Mouse (Mus musculus): ENCODE results near the gene Cx3cl1. TPM values are rescaled to one million over a fixed set of nuclear protein-coding genes. Genes with fewer than 3 reads are reported as not detected.

Gene Cx3cl1
- polyA plus RNA-seq, 1 experiment, result 0.44 TPM

DNA sequence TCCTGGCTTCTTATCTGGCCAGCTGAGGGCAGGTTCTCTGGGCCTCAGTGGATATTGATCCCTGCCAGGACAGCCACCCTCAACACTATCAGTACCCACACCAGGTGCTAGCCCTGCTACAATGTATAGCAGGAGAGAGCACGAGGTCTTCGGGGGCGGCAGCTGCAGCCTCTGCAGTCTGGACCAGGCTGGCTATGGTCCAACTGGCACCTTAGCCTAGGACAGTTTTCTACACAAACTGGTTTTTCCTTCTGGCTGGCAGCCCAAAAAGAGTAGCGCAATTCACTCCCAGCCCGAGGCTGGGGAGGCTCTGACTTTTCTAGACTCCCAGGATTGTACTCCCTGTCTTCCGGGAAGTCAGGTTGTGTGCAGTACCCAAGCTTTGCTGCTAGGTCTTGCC is 864 bp upstream of the Cx3cl1 start:
- peaks cover 46% of the 10 kb centered on the region for H3K4me1 ChIP-seq
- peaks cover 82% of the 10 kb centered on the region for H3K27me3 ChIP-seq (replicated peaks)
- TF ChIP-seq GATA1 (IDR thresholded peaks at IDR 0.05; ENCODE audit: borderline replicate concordance, low read length) (no peak), FLI1 (IDR thresholded peaks at IDR 0.05; ENCODE audit: low read length) (no peak)
- H3K9me3 ChIP-seq, result 0 out of 2 replicates have a peak, but pooled peaks cover 5% of the 10 kb centered on the region
- H3K36me3 ChIP-seq (replicated peaks; ENCODE audit: low read length), result no peaks in the 10 kb centered on the region
- H3K4me3 ChIP-seq (replicated peaks), result no peak overlapping the region

DNA sequence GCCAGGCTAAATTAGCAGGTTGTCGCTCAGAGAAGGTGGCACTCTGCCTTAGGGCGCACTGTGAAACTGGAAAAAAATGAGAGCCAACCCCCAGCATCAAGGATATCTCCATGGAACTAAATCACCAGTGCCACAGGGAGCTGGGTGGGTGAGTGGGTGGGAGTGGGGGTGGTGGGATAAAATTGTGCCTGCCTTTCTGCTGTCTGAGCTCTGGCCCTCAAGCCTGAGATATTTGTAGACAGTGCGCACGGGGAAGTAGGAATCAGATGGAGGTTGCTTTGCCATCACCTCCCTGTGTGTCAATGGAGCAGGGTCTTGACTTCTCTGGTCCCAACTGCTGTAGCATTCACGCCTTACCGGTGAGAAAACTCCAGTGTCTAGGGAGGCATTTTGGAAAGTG is 1.2 kb downstream of the Cx3cl1 start:
- Histone ChIP-seq H3K36me3 (replicated peaks; ENCODE audit: low read length) (no peaks in the 10 kb centered on the region), H3K9me3 (0 out of 2 replicates have a peak, but pooled peaks cover 5% of the 10 kb centered on the region), H3K27me3 (replicated peaks) (peaks cover 80% of the 10 kb centered on the region), H3K4me3 (replicated peaks) (no peak overlapping the region), H3K4me1 (peaks cover 61% of the 10 kb centered on the region)
- TF ChIP-seq FLI1 (IDR thresholded peaks at IDR 0.05; ENCODE audit: low read length), result no peak
- TF ChIP-seq GATA1 (IDR thresholded peaks at IDR 0.05; ENCODE audit: borderline replicate concordance, low read length), result no peak

GRCm38 (mm10) chr8:94773700-94774171 is 1.9 kb downstream of the Cx3cl1 start:
- Histone ChIP-seq H3K27me3 (replicated peaks) (peaks cover 77% of the 10 kb centered on the region), H3K4me3 (replicated peaks) (no peak overlapping the region), H3K36me3 (replicated peaks; ENCODE audit: low read length) (no peaks in the 10 kb centered on the region), H3K9me3 (0 out of 2 replicates have a peak, but pooled peaks cover 5% of the 10 kb centered on the region), H3K4me1 (peaks cover 68% of the 10 kb centered on the region)
- TF ChIP-seq FLI1 (IDR thresholded peaks at IDR 0.05; ENCODE audit: low read length) (no peak), GATA1 (IDR thresholded peaks at IDR 0.05; ENCODE audit: borderline replicate concordance, low read length) (no peak)

DNA sequence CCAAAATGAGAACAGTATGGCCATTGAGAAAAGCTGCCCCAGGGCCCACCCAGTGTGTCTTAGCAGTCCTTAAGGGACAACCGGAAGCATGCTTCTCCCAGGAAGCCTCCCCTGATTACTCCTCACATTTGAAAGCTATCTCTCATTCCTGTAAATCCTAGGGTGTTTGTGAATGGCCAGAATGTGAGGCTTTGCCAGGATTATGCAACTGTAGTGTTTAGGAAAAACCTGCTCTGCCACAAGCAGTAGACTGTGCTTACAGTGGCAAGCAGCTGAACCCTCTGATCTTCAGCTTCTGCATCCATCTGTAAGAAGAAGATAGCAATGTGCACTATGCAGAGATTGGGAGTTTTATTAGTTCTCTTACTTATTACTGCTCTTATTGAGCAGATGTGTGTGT is 2.8 kb downstream of the Cx3cl1 start:
- H3K27me3 ChIP-seq (replicated peaks), result peaks cover 74% of the 10 kb centered on the region
- H3K4me3 ChIP-seq (replicated peaks), result no peak overlapping the region
- H3K4me1 ChIP-seq, result peaks cover 76% of the 10 kb centered on the region
- TF ChIP-seq FLI1 (IDR thresholded peaks at IDR 0.05; ENCODE audit: low read length) (no peak), GATA1 (IDR thresholded peaks at IDR 0.05; ENCODE audit: borderline replicate concordance, low read length) (no peak)
- no peaks in the 10 kb centered on the region for H3K36me3 ChIP-seq (replicated peaks; ENCODE audit: low read length)
- H3K9me3 ChIP-seq, result no peaks in the 10 kb centered on the region

- TF ChIP-seq FLI1 (IDR thresholded peaks at IDR 0.05; ENCODE audit: low read length) (no peak), GATA1 (IDR thresholded peaks at IDR 0.05; ENCODE audit: borderline replicate concordance, low read length) (no peak)
- H3K4me3 ChIP-seq (replicated peaks), result no peak overlapping the region
- H3K4me1 ChIP-seq, result peaks cover 76% of the 10 kb centered on the region
- peaks cover 66% of the 10 kb centered on the region for H3K27me3 ChIP-seq (replicated peaks)
- no peaks in the 10 kb centered on the region for H3K36me3 ChIP-seq (replicated peaks; ENCODE audit: low read length)
- H3K9me3 ChIP-seq, result no peaks in the 10 kb centered on the region
Measured at GRCm38 (mm10) chr8:94776346-94776745, 4.5 kb downstream of the Cx3cl1 start.

GRCm38 (mm10) chr8:94778036-94778435 is 6.2 kb downstream of the Cx3cl1 start:
- H3K4me3 ChIP-seq (replicated peaks), result peak overlapping the region; percentile 71
- H3K36me3 ChIP-seq (replicated peaks; ENCODE audit: low read length), result no peaks in the 10 kb centered on the region
- peaks cover 66% of the 10 kb centered on the region for H3K4me1 ChIP-seq
- H3K27me3 ChIP-seq (replicated peaks), result peaks cover 49% of the 10 kb centered on the region
- TF ChIP-seq FLI1 (IDR thresholded peaks at IDR 0.05; ENCODE audit: low read length) (no peak), GATA1 (IDR thresholded peaks at IDR 0.05; ENCODE audit: borderline replicate concordance, low read length) (no peak)
- H3K9me3 ChIP-seq, result no peaks in the 10 kb centered on the region

DNA sequence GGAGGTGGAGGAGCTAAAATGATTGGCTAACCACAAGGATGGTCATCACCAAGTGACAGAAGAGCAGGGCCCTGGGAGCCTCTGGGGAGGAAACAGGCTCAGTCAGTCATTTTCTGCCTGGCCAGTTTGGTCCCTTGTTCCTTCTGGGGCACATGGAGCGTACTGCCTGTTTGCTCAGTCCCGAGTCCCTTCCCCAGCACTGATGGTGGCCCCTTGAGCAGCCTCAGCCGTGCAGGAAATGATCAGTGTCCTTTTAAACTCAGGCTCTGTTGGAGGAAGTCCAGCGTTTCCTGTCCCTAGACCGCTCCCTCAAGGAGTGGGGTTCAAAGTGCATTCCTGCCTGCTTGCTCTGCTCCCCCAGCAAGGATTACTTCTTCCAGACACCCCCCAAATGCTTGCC is 6.7 kb downstream of the Cx3cl1 start:
- H3K4me3 ChIP-seq (replicated peaks), result peak overlapping the region; percentile 71
- TF ChIP-seq FLI1 (IDR thresholded peaks at IDR 0.05; ENCODE audit: low read length) (no peak), GATA1 (IDR thresholded peaks at IDR 0.05; ENCODE audit: borderline replicate concordance, low read length) (no peak)
- no peaks in the 10 kb centered on the region for H3K36me3 ChIP-seq (replicated peaks; ENCODE audit: low read length)
- H3K27me3 ChIP-seq (replicated peaks), result peaks cover 45% of the 10 kb centered on the region
- H3K4me1 ChIP-seq, result peaks cover 61% of the 10 kb centered on the region
- no peaks in the 10 kb centered on the region for H3K9me3 ChIP-seq

DNA sequence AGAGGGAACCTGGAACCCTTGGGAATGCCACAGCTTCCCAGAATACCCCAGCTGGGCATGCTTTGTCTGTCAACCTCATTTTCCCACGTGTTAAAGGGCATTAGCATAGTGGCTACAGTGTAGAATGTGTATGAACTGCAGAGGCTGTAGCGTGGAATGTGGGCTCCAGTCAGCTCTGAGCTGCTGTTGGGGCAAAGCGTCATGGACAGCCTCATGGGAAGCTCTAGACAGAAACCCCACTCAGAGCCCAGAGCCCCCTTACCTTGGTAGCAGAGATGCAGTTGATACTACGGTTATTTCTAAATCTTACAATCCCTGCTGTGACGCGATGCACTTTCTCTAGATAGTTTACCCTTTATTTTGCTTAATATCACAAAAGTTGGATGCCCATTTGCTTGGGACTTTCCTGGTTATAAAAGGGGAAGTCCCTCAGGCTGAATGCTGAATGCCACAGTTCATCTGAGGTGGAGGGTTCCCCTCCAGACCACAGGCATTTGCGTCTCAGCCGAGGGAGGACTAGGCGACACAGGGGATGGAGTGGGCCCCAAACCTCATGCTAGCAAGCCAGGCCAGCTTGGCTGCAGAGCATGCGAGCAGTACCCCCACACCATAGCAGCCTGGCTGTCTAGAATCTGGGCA is 7.2 kb downstream of the Cx3cl1 start:
- TF ChIP-seq GATA1 (IDR thresholded peaks at IDR 0.05; ENCODE audit: borderline replicate concordance, low read length) (no peak), FLI1 (IDR thresholded peaks at IDR 0.05; ENCODE audit: low read length) (no peak)
- no peaks in the 10 kb centered on the region for H3K36me3 ChIP-seq (replicated peaks; ENCODE audit: low read length)
- H3K27me3 ChIP-seq (replicated peaks), result peaks cover 39% of the 10 kb centered on the region
- peaks cover 64% of the 10 kb centered on the region for H3K4me1 ChIP-seq
- no peaks in the 10 kb centered on the region for H3K9me3 ChIP-seq
- H3K4me3 ChIP-seq (replicated peaks), result peak overlapping the region; percentile 79

- Histone ChIP-seq H3K9me3 (no peaks in the 10 kb centered on the region), H3K4me3 (replicated peaks) (peak overlapping the region; percentile 62), H3K36me3 (replicated peaks; ENCODE audit: low read length) (no peaks in the 10 kb centered on the region), H3K27me3 (replicated peaks) (peaks cover 34% of the 10 kb centered on the region), H3K4me1 (peaks cover 70% of the 10 kb centered on the region)
- no peak for TF ChIP-seq GATA1 (IDR thresholded peaks at IDR 0.05; ENCODE audit: borderline replicate concordance, low read length)
- no peak for TF ChIP-seq FLI1 (IDR thresholded peaks at IDR 0.05; ENCODE audit: low read length)
Measured at GRCm38 (mm10) chr8:94779534-94780294, 7.9 kb downstream of the Cx3cl1 start.
